Mouse (Mus musculus) neural tube, embryonic 13.5 days (tissue): ENCODE measurements at regions not wholly inside any gene's neighbourhood (a gene's known extent, or its start where the extent isn't known, plus 50 kb on each side); places are given as distances from the start of the nearest gene placed in this dataset.

Experiments
- ATAC-seq: fragments of 200-750 bp; cut with Nextera tagmentation; 2 replicates; pipeline ENCODE4 v1.8.0; 2017; ENCODE audit warnings: low read depth, mild to moderate bottlenecking, moderate TSS enrichment, moderate library complexity
- H3K27ac ChIP-seq: fragments of 300-500 bp; sonication (generic); replicated peaks from 2 replicates; pipeline ENCODE4 v1.5.1; 2015; ENCODE audit warnings: moderate library complexity, mild to moderate bottlenecking, inconsistent platforms
- H3K27me3 ChIP-seq: fragments of 300-500 bp; sonication (generic); 2 replicates; pipeline ENCODE4 v1.6.1; 2015; ENCODE audit warnings: mild to moderate bottlenecking, inconsistent platforms
- H3K36me3 ChIP-seq: fragments of 300-500 bp; sonication (generic); 2 replicates; pipeline ENCODE4 v1.6.1; 2015; ENCODE audit warnings: mild to moderate bottlenecking, inconsistent platforms
- H3K4me1 ChIP-seq: fragments of 300-500 bp; sonication (generic); replicated peaks from 2 replicates; pipeline ENCODE4 v1.6.1; 2015; ENCODE audit warnings: inconsistent platforms
- H3K4me2 ChIP-seq: fragments of 300-500 bp; sonication (generic); 2 replicates; pipeline ENCODE4 v1.6.1; 2015; ENCODE audit warnings: inconsistent platforms, mild to moderate bottlenecking, moderate library complexity
- H3K4me3 ChIP-seq: fragments of 300-500 bp; sonication (generic); 2 replicates; pipeline ENCODE4 v1.5.1; 2015; ENCODE audit warnings: mild to moderate bottlenecking, inconsistent platforms
- H3K9ac ChIP-seq: fragments of 300-500 bp; sonication (generic); 2 replicates; pipeline ENCODE4 v1.6.1; 2015; ENCODE audit warnings: moderate library complexity, mild to moderate bottlenecking, inconsistent platforms
- H3K9me3 ChIP-seq: fragments of 300-500 bp; sonication (generic); 2 replicates; pipeline ENCODE4 v1.6.1; 2016; ENCODE audit warnings: inconsistent platforms
- WGBS: fragments of 180-500 bp; shearing (Covaris S2); methylation state at CpG from one replicate; pipeline ENCODE4 v1.1.7; 2015; 5-methylcytosine and 5-hydroxymethylcytosine counted together

DNA sequence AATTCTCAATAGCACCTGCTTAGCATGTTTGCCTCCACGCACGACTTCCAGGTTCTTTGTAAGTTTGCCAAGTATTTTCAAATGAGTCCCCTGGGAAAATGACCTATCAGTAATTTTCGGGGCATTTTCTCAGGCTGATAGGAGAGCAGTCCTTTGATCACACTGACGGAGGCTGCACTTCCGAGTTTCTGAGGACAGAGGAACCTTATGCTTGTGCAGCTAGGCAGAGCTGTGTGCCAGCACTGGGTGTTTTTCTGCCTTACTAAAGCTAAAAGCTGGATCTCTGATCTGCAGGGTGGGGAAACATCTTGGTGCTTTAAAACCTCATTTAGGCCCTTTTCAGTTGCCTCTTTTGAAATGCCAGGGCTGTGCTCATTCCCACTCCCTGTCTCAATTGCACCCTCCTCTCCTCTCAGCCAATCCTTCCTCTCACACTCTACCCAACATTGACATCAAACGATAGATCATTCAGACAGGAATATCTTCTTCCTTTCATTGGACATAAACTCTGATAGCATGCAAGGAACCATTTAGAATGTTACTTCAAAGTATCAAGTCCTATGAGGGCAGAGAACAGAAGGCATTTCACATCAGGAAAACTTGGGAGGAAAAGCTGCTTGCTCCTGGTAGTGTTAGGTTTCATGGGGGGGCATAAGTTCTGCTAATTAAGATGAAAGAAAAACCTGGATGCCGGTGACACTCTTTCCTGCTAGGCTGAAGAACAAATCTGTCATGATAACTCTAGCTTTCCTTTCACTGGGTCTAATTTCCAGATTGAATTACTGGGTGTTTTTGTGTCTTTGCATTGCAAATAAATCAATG, 95.3 kb downstream of the Lurap1l start:
- Histone ChIP-seq H3K9ac (no peak overlapping the region), H3K9me3 (no peaks in the 10 kb centered on the region), H3K36me3 (no peaks in the 10 kb centered on the region), H3K4me3 (no peak overlapping the region), H3K27me3 (no peaks in the 10 kb centered on the region), H3K27ac (no peak overlapping the region), H3K4me1 (no peaks in the 10 kb centered on the region), H3K4me2 (no peak overlapping the region)
- no peak for ATAC-seq
- 44% methylated on average over 7 of the region's 7 CpGs for WGBS

DNA sequence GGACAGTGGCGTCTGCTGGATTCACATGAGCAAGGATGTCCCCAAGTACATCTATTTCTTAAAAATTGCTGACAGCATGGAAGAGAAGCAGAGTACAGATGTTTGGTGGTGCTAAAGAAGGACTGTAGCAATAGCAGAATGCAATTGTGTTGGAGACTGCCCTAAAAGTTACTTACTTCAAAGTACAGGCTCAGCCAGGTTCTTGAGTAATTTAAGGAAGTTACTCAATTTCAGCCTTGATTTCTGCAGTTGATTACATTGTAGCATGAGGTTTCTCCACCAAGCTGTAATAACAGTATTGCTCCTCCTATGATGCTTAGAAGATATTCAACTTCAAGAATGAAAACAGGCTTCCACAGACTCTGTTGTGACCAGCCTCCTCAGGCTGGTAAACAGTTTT, 96.1 kb downstream of the Lurap1l start:
- no peak overlapping the region for H3K9ac ChIP-seq
- no peaks in the 10 kb centered on the region for H3K4me1 ChIP-seq
- no peak overlapping the region for H3K4me2 ChIP-seq
- no peaks in the 10 kb centered on the region for H3K27me3 ChIP-seq
- no peaks in the 10 kb centered on the region for H3K36me3 ChIP-seq
- WGBS, result 82% methylated on average over 1 of the region's 1 CpGs
- no peak overlapping the region for H3K27ac ChIP-seq
- no peak for ATAC-seq
- H3K9me3 ChIP-seq, result no peaks in the 10 kb centered on the region
- no peak overlapping the region for H3K4me3 ChIP-seq

DNA sequence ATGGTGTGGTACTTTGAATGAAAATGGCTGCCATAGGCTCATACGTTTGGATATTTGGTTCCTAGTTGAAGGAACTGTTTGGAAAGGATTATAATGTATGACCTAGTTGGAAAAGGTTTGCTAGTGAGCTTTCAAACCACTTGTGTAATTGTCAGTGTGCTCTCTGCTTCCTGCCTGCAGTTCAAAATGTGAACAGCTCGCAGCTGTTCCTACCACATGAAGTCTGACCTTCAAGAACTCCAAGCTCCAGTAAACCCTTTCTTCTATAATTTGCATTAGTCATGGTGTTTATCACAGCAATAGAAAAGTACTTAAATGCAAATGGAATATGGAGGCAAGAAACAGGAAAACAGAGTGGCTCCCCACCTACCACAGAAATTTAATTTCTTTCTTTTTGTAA, 111.4 kb downstream of the Lurap1l start:
- no peak for ATAC-seq
- H3K36me3 ChIP-seq, result no peaks in the 10 kb centered on the region
- H3K27me3 ChIP-seq, result no peaks in the 10 kb centered on the region
- no peak overlapping the region for H3K27ac ChIP-seq
- no peaks in the 10 kb centered on the region for H3K9me3 ChIP-seq
- H3K4me3 ChIP-seq, result no peak overlapping the region
- WGBS, result 32% methylated on average over 2 of the region's 2 CpGs
- no peaks in the 10 kb centered on the region for H3K4me1 ChIP-seq
- no peak overlapping the region for H3K9ac ChIP-seq
- H3K4me2 ChIP-seq, result no peak overlapping the region

DNA sequence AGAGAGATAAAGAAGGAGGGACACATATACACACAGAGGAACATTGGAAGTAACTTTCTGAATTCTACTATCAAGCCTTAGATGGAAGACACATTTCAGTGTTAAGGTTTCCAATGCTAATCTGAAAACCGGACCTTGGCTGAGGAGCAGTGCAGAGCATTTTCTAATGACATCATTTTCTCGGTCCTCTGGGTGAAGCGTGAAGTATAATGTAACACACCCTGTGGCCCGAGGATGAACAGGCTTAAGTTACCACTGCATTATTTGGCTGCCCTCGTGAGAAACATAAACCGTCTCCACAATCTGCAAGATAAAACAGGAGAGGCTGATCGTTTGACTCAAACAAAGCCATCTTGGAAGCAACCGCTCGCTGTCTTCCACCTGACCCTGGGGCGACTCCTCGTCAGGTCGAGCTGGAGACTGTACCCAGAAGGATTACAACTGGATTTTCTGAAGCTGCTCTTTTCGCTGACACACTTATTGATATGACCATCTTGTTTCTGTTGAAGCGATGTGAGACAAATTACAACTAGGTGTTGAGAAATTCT, 113.1 kb downstream of the Lurap1l start:
- Histone ChIP-seq H3K9me3 (no peaks in the 10 kb centered on the region), H3K4me3 (no peak overlapping the region), H3K4me2 (no peak overlapping the region), H3K4me1 (no peaks in the 10 kb centered on the region), H3K27ac (no peak overlapping the region), H3K36me3 (no peaks in the 10 kb centered on the region), H3K9ac (no peak overlapping the region), H3K27me3 (no peaks in the 10 kb centered on the region)
- no peak for ATAC-seq
- WGBS, result 74% methylated on average over 14 of the region's 14 CpGs

DNA sequence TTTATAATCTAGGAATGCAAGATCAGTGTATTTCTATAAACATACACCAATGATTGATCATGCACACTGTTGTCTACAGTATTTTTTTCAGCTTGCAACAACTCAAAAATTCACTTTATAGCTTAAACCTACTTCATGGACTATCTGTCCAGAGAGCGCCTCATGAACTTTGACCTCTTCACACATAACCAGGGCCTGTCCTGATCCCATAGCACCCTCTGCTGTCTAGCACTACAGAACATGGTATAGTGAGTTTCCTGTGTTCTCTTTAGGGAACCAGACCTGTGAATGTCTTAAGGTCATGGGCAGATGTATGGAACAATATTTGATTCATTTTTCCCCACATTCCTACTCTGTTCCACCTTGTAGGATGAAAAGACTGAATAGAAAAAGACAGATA, 117.1 kb downstream of the Lurap1l start:
- 95% methylated on average over 1 of the region's 1 CpGs for WGBS
- no peak overlapping the region for H3K4me2 ChIP-seq

GRCm38 (mm10) chr4:81030671-81031070, 120.2 kb downstream of the Lurap1l start:
- Histone ChIP-seq H3K27me3 (no peaks in the 10 kb centered on the region), H3K36me3 (no peaks in the 10 kb centered on the region), H3K27ac (no peak overlapping the region), H3K4me2 (no peak overlapping the region), H3K9ac (no peak overlapping the region), H3K4me1 (no peaks in the 10 kb centered on the region), H3K9me3 (no peaks in the 10 kb centered on the region), H3K4me3 (no peak overlapping the region)
- no peak for ATAC-seq
- 87% methylated on average over 3 of the region's 3 CpGs for WGBS

More for the DNA sequence above, 117.1 kb downstream of the Lurap1l start:
- Histone ChIP-seq H3K27me3 (no peaks in the 10 kb centered on the region), H3K4me3 (no peak overlapping the region), H3K27ac (no peak overlapping the region), H3K4me1 (no peaks in the 10 kb centered on the region), H3K9me3 (no peaks in the 10 kb centered on the region), H3K9ac (no peak overlapping the region), H3K36me3 (no peaks in the 10 kb centered on the region)
- no peak for ATAC-seq

- ATAC-seq, result no peak
- H3K36me3 ChIP-seq, result no peaks in the 10 kb centered on the region
- H3K9me3 ChIP-seq, result no peaks in the 10 kb centered on the region
- H3K4me3 ChIP-seq, result no peak overlapping the region
- no peak overlapping the region for H3K27ac ChIP-seq
- H3K27me3 ChIP-seq, result no peaks in the 10 kb centered on the region
- H3K9ac ChIP-seq, result no peak overlapping the region
- H3K4me2 ChIP-seq, result no peak overlapping the region
- H3K4me1 ChIP-seq, result no peaks in the 10 kb centered on the region
These were observed 127.0 kb downstream of the Lurap1l start for GRCm38 (mm10) chr4:81037336-81037902.

GRCm38 (mm10) chr4:81058227-81058626, 147.8 kb downstream of the Lurap1l start:
- Histone ChIP-seq H3K4me2 (no peak overlapping the region), H3K4me3 (no peak overlapping the region), H3K27ac (no peak overlapping the region), H3K36me3 (no peaks in the 10 kb centered on the region), H3K4me1 (no peaks in the 10 kb centered on the region), H3K27me3 (no peaks in the 10 kb centered on the region), H3K9ac (no peak overlapping the region), H3K9me3 (no peaks in the 10 kb centered on the region)
- no peak for ATAC-seq
- WGBS, result 88% methylated on average over 1 of the region's 1 CpGs

DNA sequence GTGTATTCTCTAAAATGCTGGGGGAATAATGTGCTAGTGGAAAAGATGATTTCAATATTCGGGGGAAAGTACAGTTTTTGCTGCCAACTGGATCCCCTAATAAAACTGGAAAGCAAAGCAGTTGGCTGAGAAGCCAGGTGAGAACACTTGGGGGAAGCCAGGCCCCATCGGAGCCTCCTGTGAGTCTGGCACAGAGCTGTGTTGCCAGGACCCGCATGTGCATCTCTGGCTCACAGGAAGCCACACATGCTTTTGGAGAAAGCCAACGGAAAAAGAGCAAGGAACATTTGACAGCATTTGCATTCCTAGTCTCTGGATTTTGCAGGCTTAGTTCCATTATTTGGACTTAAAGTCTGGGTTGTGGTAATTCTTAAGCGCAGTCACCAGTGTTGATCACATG, 148.4 kb downstream of the Lurap1l start:
- Histone ChIP-seq H3K4me1 (no peaks in the 10 kb centered on the region), H3K4me2 (no peak overlapping the region), H3K9ac (no peak overlapping the region), H3K27me3 (no peaks in the 10 kb centered on the region), H3K36me3 (no peaks in the 10 kb centered on the region), H3K27ac (no peak overlapping the region), H3K9me3 (no peaks in the 10 kb centered on the region), H3K4me3 (no peak overlapping the region)
- no peak for ATAC-seq
- WGBS, result 87% methylated on average over 5 of the region's 5 CpGs

DNA sequence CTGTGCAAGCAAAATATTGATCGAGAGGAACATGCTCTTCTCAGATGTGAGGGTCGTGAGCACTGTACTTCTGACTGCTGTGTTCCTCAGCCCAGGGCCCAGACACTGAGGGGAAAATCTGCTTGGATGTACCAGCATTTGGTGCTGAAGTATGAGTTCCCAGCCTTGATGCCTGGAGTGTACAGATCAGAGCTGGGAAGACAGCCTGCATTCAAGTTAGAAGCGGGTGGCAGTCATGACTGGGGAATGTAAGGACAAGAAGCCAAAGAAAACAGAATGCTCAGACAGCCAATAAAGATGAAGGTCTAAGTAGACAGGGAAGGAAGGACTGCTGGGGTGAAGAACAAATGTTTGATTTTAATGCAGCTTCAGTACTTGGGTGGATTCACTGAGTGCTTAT, 148.9 kb downstream of the Lurap1l start:
- no peaks in the 10 kb centered on the region for H3K36me3 ChIP-seq
- H3K9me3 ChIP-seq, result no peaks in the 10 kb centered on the region
- no peak for ATAC-seq
- H3K4me1 ChIP-seq, result no peaks in the 10 kb centered on the region
- H3K27ac ChIP-seq, result no peak overlapping the region
- H3K4me3 ChIP-seq, result no peak overlapping the region
- H3K4me2 ChIP-seq, result no peak overlapping the region
- WGBS, result 85% methylated on average over 3 of the region's 3 CpGs
- H3K9ac ChIP-seq, result no peak overlapping the region
- H3K27me3 ChIP-seq, result no peaks in the 10 kb centered on the region

DNA sequence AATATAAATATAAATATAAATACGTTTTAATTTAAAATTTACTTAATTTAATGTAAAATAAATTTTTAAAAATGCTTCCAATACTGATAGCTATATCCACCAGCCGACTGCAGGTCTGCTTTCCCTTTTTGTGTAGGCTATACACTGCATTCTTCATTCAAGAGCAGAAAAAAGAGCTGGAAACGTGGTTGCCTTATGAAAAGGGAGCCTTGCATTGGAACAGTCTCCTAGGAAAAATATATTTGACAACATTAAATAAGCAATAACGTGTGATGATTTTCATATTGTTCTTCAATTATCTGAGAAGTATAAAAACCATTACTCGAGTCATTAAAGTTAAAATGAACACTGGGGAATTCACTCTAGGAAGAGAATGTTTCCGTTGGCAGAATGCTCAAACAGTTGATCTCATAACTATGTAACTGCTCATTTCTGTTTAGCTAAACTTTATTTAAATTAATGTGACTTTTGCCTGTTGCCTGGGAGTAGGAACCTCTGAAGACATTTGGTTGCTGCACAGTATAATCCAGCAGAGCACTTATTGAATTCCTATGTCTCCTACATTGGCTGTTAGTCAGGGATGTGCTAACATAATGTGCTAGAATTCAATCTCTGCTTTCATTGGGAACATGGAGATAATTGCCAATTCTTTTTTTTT, 172.0 kb downstream of the Lurap1l start:
- peak; percentile 32; the same call in 1 of the 2 replicates for ATAC-seq
- Histone ChIP-seq H3K4me2 (no peak overlapping the region), H3K36me3 (no peaks in the 10 kb centered on the region), H3K27ac (no peak overlapping the region), H3K9ac (no peak overlapping the region), H3K4me1 (no peaks in the 10 kb centered on the region), H3K27me3 (no peaks in the 10 kb centered on the region), H3K9me3 (no peaks in the 10 kb centered on the region), H3K4me3 (no peak overlapping the region)
- WGBS, result 59% methylated on average over 6 of the region's 6 CpGs

- 68% methylated on average over 4 of the region's 4 CpGs for WGBS
These were observed 174.7 kb downstream of the Lurap1l start for GRCm38 (mm10) chr4:81085188-81085587.

More at GRCm38 (mm10) chr4:81085188-81085587, 174.7 kb downstream of the Lurap1l start:
- Histone ChIP-seq H3K4me2 (no peak overlapping the region), H3K4me3 (no peak overlapping the region), H3K4me1 (no peaks in the 10 kb centered on the region), H3K27ac (no peak overlapping the region), H3K27me3 (no peaks in the 10 kb centered on the region), H3K9ac (no peak overlapping the region), H3K9me3 (no peaks in the 10 kb centered on the region), H3K36me3 (no peaks in the 10 kb centered on the region)
- no peak for ATAC-seq
